Mouse (Mus musculus) cerebellum, adult 8-10 months (tissue): Measurements from ENCODE around the gene Clmn.

ENCODE experiments used
- DNase-seq: peaks from one replicate; pipeline ENCODE4 v3.0.0; 2022

Gene Clmn

GRCm38 (mm10) chr12:104864439-104865165, at the start of gene Clmn:
Gene Clmn (minus strand): TSS chr12:104865076.
- no peak for DNase-seq

GRCm38 (mm10) chr12:104912990-104913389, 48.1 kb upstream of the Clmn start:
- DNase-seq, result no peak

GRCm38 (mm10) chr12:104912281-104912933, 47.5 kb upstream of the Clmn start:
- no peak for DNase-seq

GRCm38 (mm10) chr12:104909750-104910149, 44.9 kb upstream of the Clmn start:
- DNase-seq, result no peak

- DNase-seq, result no peak
These were observed 44.1 kb upstream of the Clmn start for GRCm38 (mm10) chr12:104908986-104909385.

GRCm38 (mm10) chr12:104908024-104908781, 43.3 kb upstream of the Clmn start:
- no peak for DNase-seq

GRCm38 (mm10) chr12:104907133-104907532, 42.3 kb upstream of the Clmn start:
- DNase-seq, result no peak

GRCm38 (mm10) chr12:104904138-104904537, 39.3 kb upstream of the Clmn start:
- DNase-seq, result no peak

GRCm38 (mm10) chr12:104902392-104903053, 37.6 kb upstream of the Clmn start:
- no peak for DNase-seq

- DNase-seq, result no peak
These were observed 36.4 kb upstream of the Clmn start for GRCm38 (mm10) chr12:104901320-104901719.

- DNase-seq, result peak; percentile 18
These were observed 35.0 kb upstream of the Clmn start for GRCm38 (mm10) chr12:104899835-104900234.

- DNase-seq, result no peak
These were observed 34.3 kb upstream of the Clmn start for GRCm38 (mm10) chr12:104899161-104899560.

GRCm38 (mm10) chr12:104898718-104899117, 33.8 kb upstream of the Clmn start:
- no peak for DNase-seq

GRCm38 (mm10) chr12:104897051-104897618, 32.3 kb upstream of the Clmn start:
- DNase-seq, result no peak

GRCm38 (mm10) chr12:104896640-104897039, 31.8 kb upstream of the Clmn start:
- DNase-seq, result no peak

GRCm38 (mm10) chr12:104892245-104892644, 27.4 kb upstream of the Clmn start:
- DNase-seq, result no peak

- no peak for DNase-seq
These were observed 25.2 kb upstream of the Clmn start for GRCm38 (mm10) chr12:104890066-104890465.

- DNase-seq, result no peak
These were observed 21.2 kb upstream of the Clmn start for GRCm38 (mm10) chr12:104886104-104886503.

GRCm38 (mm10) chr12:104882533-104882932, 17.7 kb upstream of the Clmn start:
- DNase-seq, result no peak

- DNase-seq, result no peak
These were observed 17.2 kb upstream of the Clmn start for GRCm38 (mm10) chr12:104882061-104882460.

GRCm38 (mm10) chr12:104881518-104882060, 16.7 kb upstream of the Clmn start:
- no peak for DNase-seq

- DNase-seq, result no peak
These were observed 15.5 kb upstream of the Clmn start for GRCm38 (mm10) chr12:104880367-104880766.

- no peak for DNase-seq
These were observed 14.7 kb upstream of the Clmn start for GRCm38 (mm10) chr12:104879577-104879989.
